Mouse (Mus musculus) limb, embryonic 13.5 days (tissue): ENCODE measurements around the gene Tmem174. TPM values are rescaled to one million over a fixed set of nuclear protein-coding genes. Genes with fewer than 3 reads are reported as not detected.

Source experiments
- ATAC-seq: fragments of 200-750 bp; cut with Nextera tagmentation; 2 replicates; pipeline ENCODE4 v1.8.0; 2017; ENCODE audit warnings: low read depth, moderate number of reproducible peaks, moderate TSS enrichment; ENCODE audit not compliant: low FRiP score
- H3K27ac ChIP-seq: fragments of 300-500 bp; sonication (generic); 2 replicates; pipeline ENCODE4 v1.5.1; 2015; ENCODE audit warnings: inconsistent platforms, mild to moderate bottlenecking, moderate library complexity
- H3K27me3 ChIP-seq: fragments of 300-500 bp; sonication (generic); 2 replicates; pipeline ENCODE4 v1.6.1; 2015; ENCODE audit warnings: mild to moderate bottlenecking, inconsistent platforms
- H3K36me3 ChIP-seq: fragments of 300-500 bp; sonication (generic); 2 replicates; pipeline ENCODE4 v1.6.1; 2015; ENCODE audit warnings: inconsistent platforms, mild to moderate bottlenecking, moderate library complexity
- H3K4me1 ChIP-seq: fragments of 300-500 bp; sonication (generic); 2 replicates; pipeline ENCODE4 v1.6.1; 2015; ENCODE audit warnings: inconsistent platforms
- H3K4me2 ChIP-seq: fragments of 300-500 bp; sonication (generic); replicated peaks from 2 replicates; pipeline ENCODE4 v1.6.1; 2015; ENCODE audit warnings: inconsistent platforms, mild to moderate bottlenecking, moderate library complexity
- H3K4me3 ChIP-seq: fragments of 300-500 bp; sonication (generic); 2 replicates; pipeline ENCODE4 v1.5.1; 2015; ENCODE audit warnings: moderate library complexity, mild to moderate bottlenecking, inconsistent platforms
- H3K9ac ChIP-seq: fragments of 300-500 bp; sonication (generic); 2 replicates; pipeline ENCODE4 v1.6.1; 2015; ENCODE audit warnings: mild to moderate bottlenecking, inconsistent platforms
- H3K9me3 ChIP-seq: fragments of 300-500 bp; sonication (generic); 2 replicates; pipeline ENCODE4 v1.6.1; 2016; ENCODE audit warnings: inconsistent platforms
- whole genome bisulfite sequencing: fragments of 180-500 bp; shearing (Covaris S2); methylation state at CpG from one replicate; pipeline ENCODE4 v1.1.7; 2015; 5-methylcytosine and 5-hydroxymethylcytosine counted together
- polyA plus RNA-seq: library from polyadenylated mRNA; unstranded; fragments of >200 nt; fragmentation: Nextera tagmentation; extraction: Ambion mirVana; gene quantifications from 2 replicates; pipeline ENCODE4 v1.2.1, GENCODE M21; 2015

The Tmem174 gene
- polyA plus RNA-seq, 1 experiment from 2014 or later: not detected

- H3K36me3 ChIP-seq: no peaks in the 10 kb centered on the region
- no peaks in the 10 kb centered on the region for H3K27me3 ChIP-seq
- H3K4me2 ChIP-seq: no peak overlapping the region
- H3K27ac ChIP-seq: no peak overlapping the region
- ATAC-seq: no peak
- H3K4me3 ChIP-seq: no peak overlapping the region
- peaks cover 22% of the 10 kb centered on the region for H3K4me1 ChIP-seq
- no peak overlapping the region for H3K9ac ChIP-seq
- WGBS: 87% methylated on average over 4 of the region's 4 CpGs
- no peaks in the 10 kb centered on the region for H3K9me3 ChIP-seq
Observed at GRCm38 (mm10) chr13:98655346-98655745, 18.1 kb upstream of the Tmem174 start.

DNA sequence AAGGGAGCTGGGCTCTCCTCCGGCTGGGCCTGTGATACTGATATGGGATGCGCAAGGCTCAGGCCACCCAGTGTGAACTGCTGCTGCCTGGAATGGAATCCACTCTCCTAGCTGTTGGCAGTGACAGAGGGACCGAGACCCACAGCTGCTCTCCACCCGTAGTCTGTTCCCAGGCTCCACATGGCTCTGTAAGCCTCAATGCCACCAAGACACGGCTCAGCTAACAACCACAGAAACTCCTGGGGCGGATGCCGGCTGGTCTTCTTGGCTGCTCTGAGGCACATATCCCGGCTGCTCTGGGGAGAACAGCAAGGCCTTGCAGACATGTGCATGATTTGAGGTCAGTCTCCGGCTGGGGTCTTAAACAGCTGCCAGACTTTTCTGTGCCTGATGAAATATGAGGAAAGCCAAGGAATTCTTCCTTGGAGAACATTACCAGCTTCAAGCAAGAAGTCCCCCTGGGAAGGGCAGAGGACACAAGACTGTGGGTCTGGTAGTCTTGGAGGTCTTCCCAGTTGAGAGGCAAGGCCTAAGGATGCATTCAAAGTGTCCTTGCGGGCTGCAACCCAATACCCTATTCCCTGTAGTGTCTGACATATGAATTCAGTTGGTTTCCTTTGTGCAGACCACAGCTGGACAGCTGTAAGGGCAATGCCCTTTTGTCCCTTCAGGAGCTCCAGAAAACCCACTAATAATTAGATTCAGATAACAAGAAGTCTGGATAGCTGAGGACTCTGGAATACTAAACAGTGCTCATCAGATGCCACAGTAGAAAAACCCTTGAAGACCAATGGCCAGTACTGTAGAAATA, 17.1 kb upstream of the Tmem174 start:
- H3K27me3 ChIP-seq: no peaks in the 10 kb centered on the region
- WGBS: 63% methylated on average over 10 of the region's 10 CpGs
- H3K4me2 ChIP-seq: no peak overlapping the region
- H3K4me3 ChIP-seq: no peak overlapping the region
- no peaks in the 10 kb centered on the region for H3K36me3 ChIP-seq
- ATAC-seq: peak; percentile 82
- H3K27ac ChIP-seq: no peak overlapping the region; the same call in 1 of the 2 replicates
- no peak overlapping the region for H3K9ac ChIP-seq
- H3K9me3 ChIP-seq: no peaks in the 10 kb centered on the region
- peaks cover 22% of the 10 kb centered on the region for H3K4me1 ChIP-seq

DNA sequence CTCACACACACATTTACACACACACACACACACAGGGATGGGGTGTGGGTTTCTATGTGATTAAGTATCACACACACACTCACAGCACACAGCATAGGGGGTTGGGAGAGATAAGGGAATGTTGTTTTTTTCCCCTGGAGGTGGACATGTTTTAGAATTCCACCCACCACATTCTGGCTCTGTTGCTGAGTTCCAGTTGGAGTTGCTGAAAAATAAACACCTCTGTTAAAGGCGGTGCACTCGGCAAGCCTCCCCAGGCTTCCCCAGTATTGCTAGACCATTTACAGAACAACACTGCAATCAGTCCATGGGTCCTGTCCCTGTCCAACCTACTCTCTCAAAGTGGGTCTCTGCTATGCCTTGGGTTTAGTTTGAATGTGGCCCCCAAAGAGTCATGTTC, 15.0 kb upstream of the Tmem174 start:
- Histone ChIP-seq H3K9me3 (no peaks in the 10 kb centered on the region), H3K27ac (no peak overlapping the region), H3K4me3 (no peak overlapping the region), H3K4me2 (no peak overlapping the region), H3K36me3 (no peaks in the 10 kb centered on the region), H3K27me3 (no peaks in the 10 kb centered on the region), H3K4me1 (peaks cover 22% of the 10 kb centered on the region), H3K9ac (no peak overlapping the region)
- no peak for ATAC-seq
- WGBS: 73% methylated on average over 2 of the region's 2 CpGs

- H3K27ac ChIP-seq: no peak overlapping the region
- 70% methylated on average over 17 of the region's 17 CpGs for WGBS
Observed at GRCm38 (mm10) chr13:98651228-98651977, 14.2 kb upstream of the Tmem174 start.

DNA sequence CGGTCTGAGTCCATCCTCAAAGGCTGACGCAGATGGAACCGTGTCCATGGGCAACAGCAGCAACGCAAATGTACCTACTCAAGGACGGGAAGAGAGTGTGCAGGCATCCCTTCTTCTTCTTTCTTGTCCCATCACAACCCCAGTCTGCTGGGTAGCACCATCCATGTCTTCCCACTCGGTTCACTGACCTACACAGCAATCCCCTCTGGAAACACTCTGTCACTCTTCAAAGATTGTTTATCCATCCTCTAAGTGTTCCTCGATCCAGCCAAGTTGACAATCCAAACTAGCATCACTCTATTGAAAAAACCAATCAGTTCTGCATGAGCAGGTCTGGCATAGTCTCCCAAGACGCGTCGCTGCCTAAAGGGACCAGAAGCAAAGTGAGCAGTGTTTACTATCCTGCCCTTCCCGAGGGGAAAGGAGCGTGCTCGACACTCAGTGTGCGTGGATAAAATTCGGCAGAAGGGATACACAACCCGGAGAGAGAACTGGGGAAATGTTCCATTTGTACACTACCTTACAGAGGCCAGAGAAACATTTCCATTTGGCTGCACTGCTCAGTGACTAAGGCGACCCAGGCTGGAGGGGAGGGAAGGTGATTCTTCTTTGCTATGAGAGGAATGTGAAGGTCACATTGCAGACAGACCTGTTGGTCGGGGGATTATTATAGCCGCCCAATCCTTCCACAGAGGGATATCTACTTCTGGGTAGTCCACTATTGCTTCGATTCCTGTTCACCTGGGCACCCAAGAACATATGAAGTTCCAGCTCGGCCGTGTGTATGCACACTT, 10.8 kb upstream of the Tmem174 start:
- 90% methylated on average over 22 of the region's 22 CpGs for WGBS
- no peaks in the 10 kb centered on the region for H3K9me3 ChIP-seq
- no peak overlapping the region for H3K4me3 ChIP-seq
- 0 out of 2 replicates have a peak, but pooled peaks cover 7% of the 10 kb centered on the region for H3K4me1 ChIP-seq
- H3K4me2 ChIP-seq: no peak overlapping the region
- no peak overlapping the region for H3K27ac ChIP-seq
- no peak for ATAC-seq
- H3K9ac ChIP-seq: no peak overlapping the region
- no peaks in the 10 kb centered on the region for H3K36me3 ChIP-seq
- no peaks in the 10 kb centered on the region for H3K27me3 ChIP-seq

More at GRCm38 (mm10) chr13:98651228-98651977, 14.2 kb upstream of the Tmem174 start:
- Histone ChIP-seq H3K9me3 (no peaks in the 10 kb centered on the region), H3K4me1 (peaks cover 22% of the 10 kb centered on the region), H3K4me2 (no peak overlapping the region), H3K4me3 (no peak overlapping the region), H3K36me3 (no peaks in the 10 kb centered on the region), H3K9ac (no peak overlapping the region), H3K27me3 (no peaks in the 10 kb centered on the region)
- no peak for ATAC-seq

- no peak for ATAC-seq
- Histone ChIP-seq H3K27ac (no peak overlapping the region), H3K9ac (no peak overlapping the region), H3K4me3 (no peak overlapping the region), H3K27me3 (peaks cover 26% of the 10 kb centered on the region), H3K4me2 (no peak overlapping the region), H3K9me3 (peaks cover 4% of the 10 kb centered on the region; the same call in 1 of the 2 replicates), H3K36me3 (no peaks in the 10 kb centered on the region), H3K4me1 (no peaks in the 10 kb centered on the region)
- WGBS: 95% methylated on average over 5 of the region's 5 CpGs
Observed at GRCm38 (mm10) chr13:98638507-98639166, 1.4 kb upstream of the Tmem174 start.

- Histone ChIP-seq H3K9ac (no peak overlapping the region), H3K4me2 (peak overlapping the region; percentile 23; the same call in 1 of the 2 replicates), H3K9me3 (peaks cover 4% of the 10 kb centered on the region; the same call in 1 of the 2 replicates), H3K36me3 (no peaks in the 10 kb centered on the region), H3K27ac (no peak overlapping the region), H3K4me3 (no peak overlapping the region), H3K27me3 (peaks cover 26% of the 10 kb centered on the region), H3K4me1 (peaks cover 8% of the 10 kb centered on the region)
- no peak for ATAC-seq
- WGBS: 64% methylated on average over 18 of the region's 18 CpGs
Observed at GRCm38 (mm10) chr13:98636571-98636970, 639 bp downstream of the Tmem174 start.

GRCm38 (mm10) chr13:98633641-98634484, 3.3 kb downstream of the Tmem174 start:
- Histone ChIP-seq H3K36me3 (no peaks in the 10 kb centered on the region), H3K9me3 (no peaks in the 10 kb centered on the region), H3K4me1 (peaks cover 15% of the 10 kb centered on the region), H3K9ac (no peak overlapping the region), H3K27me3 (peaks cover 30% of the 10 kb centered on the region), H3K27ac (no peak overlapping the region), H3K4me3 (no peak overlapping the region), H3K4me2 (no peak overlapping the region)
- WGBS: 49% methylated on average over 6 of the region's 6 CpGs
- ATAC-seq: no peak

- WGBS: 67% methylated on average over 9 of the region's 9 CpGs
- Histone ChIP-seq H3K27ac (no peak overlapping the region), H3K27me3 (peaks cover 27% of the 10 kb centered on the region), H3K4me1 (peaks cover 15% of the 10 kb centered on the region), H3K4me2 (no peak overlapping the region), H3K9ac (no peak overlapping the region), H3K4me3 (no peak overlapping the region), H3K36me3 (no peaks in the 10 kb centered on the region), H3K9me3 (no peaks in the 10 kb centered on the region)
- no peak for ATAC-seq
Observed at GRCm38 (mm10) chr13:98632306-98632942, 4.8 kb downstream of the Tmem174 start.

DNA sequence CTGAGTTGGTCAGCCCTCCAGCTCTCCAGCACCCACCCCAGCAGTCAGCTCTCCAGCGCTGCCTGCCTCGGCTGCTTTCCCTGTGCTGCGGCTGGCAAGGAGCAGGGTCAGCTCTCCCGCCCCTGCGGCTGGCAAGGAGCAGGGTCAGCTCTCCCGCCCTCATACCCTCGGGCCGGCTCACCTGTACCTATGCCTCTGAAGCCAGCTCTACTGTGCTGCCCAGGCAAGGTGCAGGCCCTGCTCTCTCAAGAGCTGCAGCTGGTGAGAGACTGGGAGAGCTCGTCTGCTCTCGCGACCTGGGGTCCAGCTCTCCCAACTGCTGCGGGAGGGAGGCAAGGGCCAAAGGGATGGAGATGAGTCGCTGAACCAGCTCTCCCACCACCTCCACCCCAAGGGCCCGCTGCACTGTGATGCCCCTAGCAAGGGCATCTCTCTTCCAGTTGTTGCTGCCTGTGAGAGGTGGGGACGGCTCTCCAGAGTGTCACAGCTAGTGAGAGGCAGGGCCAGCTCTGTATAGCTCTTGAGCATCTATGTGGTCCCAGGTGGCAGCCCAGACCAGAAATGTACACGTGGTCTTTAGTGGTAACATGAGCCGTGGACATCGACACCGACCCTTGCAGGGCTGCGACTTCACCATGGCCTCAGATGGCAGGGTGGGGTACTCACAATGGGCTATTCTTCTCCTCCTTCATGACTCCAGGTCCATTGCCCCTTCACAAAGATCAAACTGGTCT, 5.9 kb downstream of the Tmem174 start:
- Histone ChIP-seq H3K4me3 (no peak overlapping the region), H3K4me2 (no peak overlapping the region), H3K9me3 (no peaks in the 10 kb centered on the region), H3K4me1 (peaks cover 15% of the 10 kb centered on the region), H3K27ac (no peak overlapping the region), H3K9ac (no peak overlapping the region), H3K36me3 (no peaks in the 10 kb centered on the region), H3K27me3 (peaks cover 16% of the 10 kb centered on the region)
- no peak for ATAC-seq
- WGBS: 34% methylated on average over 20 of the region's 20 CpGs
